Mouse (Mus musculus) adrenal gland, adult 18-20 months (tissue): ENCODE results near the gene Elovl5. TPM values are rescaled to one million over a fixed set of nuclear protein-coding genes. Genes with fewer than 3 reads are reported as not detected.

ENCODE experiments used
- DNase-seq, 2 experiments: peaks; one replicate each; pipeline ENCODE4 v3.0.0; 2021 to 2022; ENCODE audit warnings: low spot score in 2 of 2
- total RNA-seq, 2 experiments: library from RNA; stranded (reverse); gene quantifications; 1 replicate in 1 of 2; 2 replicates in 1 of 2; pipeline ENCODE4 v1.2.3; 2021

Elovl5 gene
- total RNA-seq, 2 experiments from 2014 or later: 618 to 823 TPM

DNA sequence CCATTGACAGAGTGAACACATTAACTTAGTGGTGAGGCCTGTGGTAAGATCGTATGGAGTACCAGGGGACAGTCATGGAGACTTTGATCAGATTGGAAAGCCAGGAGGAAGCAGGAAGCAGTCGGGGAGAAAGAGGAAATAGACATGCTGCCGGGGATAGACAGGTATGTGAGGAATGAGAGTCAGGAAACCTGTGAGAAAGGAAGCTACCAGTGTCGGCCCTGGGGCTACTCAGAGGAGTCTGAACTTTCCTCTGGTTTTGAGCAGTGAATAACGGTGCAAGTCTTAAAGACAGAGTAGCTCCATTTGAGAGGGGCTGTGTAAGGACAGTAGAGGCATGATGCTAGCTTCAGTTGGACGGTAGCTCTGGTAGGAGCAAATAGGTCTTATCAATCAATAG is 10.3 kb downstream of the Elovl5 start:
- no peak for DNase-seq

DNA sequence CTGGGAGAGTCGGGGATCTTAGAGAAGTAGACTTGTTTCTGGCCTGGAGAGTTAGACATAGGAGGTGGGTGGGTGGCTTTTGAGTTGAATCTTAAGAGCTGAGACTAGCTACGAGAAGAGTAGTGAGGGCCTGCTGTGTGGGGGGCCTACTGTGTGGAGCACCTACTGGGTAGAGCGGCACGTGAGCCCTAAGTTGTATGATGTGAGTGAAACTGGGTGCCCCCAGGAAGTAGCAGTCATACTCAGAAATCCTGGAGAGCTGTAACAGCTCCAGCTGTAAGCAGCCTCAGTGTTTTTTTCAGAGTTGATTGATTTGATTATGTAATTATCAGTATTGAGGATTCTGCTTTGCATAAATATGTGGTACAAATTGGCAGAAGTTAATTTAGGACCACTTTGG is 11.6 kb downstream of the Elovl5 start:
- no peak for DNase-seq

DNA sequence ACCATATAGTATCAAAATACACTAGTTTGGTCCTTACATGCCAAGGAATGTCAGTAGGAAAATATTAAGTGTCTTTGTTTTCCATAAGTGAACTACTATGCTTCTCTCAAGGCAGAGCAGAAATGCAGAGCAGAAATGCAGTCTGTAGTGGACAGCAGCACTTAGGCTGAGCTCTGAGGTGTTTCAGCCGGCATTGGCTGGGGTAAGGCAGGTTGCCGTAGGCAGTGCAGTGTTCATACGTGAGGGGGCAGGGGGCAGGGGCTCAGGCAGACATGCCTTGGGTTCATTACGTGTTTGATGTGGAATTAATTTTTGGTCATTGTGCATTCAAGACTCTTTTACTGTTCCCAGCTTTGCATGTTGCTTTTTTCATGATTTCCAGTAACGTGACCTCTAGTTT is 12.1 kb downstream of the Elovl5 start:
- no peak for DNase-seq

DNA sequence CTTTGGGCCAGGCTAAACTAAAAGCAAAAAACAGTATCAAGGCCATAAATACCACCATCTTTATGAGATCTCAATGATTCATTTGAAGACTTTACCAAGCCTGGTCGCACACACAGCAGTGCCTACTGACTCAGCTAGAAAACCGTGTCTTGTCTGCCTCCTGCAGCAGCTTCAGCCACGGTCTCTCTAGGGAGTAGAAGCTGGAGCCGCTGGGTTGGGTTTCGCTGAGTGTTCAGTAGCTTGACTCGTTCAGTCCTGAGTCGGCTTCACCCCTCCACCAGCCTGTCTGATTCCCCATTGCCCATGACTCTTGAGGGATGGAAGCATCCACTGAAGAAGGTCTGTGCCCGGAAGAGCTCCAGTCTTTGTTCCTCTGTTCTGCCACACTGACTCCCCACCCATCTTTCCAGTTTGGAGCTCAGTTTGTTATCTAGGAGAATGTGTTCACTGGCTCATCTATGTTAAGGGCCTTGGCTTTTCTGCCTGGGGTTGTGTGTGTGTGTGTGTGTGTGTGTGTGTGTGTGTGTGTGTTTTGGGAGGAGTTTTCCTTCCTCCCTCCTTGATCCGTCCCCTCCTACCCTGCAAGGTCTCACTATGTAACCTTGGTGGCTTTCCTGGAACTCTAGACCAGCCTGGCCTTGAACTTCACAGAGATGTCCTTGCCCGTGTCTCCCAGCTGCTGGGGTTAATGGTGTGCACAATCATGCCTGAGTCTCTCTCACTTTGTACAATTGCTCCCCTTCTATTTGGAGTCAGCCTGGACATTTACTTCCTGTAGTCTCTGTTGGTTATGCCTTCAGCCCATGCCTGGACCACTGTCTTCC is 13.1 kb downstream of the Elovl5 start:
- peak in 1 of 2 experiments; percentile 42 for DNase-seq

DNA sequence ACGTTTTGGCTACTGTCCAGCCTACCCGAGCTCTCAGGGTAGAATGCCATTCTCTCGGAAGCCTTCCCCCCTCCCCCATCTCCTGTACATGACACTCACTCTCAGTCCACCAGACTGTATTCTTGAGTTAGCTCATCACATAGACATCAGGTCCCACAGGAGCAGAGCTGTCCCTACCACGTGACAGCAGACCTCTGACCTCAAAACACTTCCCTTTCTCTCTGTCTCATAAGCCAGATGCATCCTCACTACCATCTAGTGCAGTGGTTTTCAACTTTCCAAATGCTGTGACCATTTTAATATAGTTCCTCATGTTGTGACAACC is 13.7 kb downstream of the Elovl5 start:
- no peak for DNase-seq

DNA sequence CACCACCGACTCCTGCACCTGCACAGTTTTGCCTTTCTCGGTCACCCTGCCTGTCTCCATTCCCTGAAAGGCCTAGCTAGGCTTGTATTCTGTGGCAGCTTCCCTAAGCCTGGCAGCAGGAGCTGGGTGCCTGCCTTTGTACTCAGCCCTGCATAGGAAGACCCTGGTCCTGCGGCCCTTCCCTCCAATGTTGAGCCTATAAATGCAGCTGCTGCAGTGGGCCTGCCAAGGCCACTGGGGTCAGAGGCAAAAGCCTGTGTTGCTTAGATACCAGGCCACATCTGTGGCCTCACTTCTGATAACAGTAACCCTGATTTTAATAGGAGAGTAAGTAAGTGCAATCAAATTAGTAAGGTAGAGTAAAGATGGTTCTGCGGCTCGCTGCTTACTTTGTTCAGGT is 14.6 kb downstream of the Elovl5 start:
- DNase-seq: no peak

DNA sequence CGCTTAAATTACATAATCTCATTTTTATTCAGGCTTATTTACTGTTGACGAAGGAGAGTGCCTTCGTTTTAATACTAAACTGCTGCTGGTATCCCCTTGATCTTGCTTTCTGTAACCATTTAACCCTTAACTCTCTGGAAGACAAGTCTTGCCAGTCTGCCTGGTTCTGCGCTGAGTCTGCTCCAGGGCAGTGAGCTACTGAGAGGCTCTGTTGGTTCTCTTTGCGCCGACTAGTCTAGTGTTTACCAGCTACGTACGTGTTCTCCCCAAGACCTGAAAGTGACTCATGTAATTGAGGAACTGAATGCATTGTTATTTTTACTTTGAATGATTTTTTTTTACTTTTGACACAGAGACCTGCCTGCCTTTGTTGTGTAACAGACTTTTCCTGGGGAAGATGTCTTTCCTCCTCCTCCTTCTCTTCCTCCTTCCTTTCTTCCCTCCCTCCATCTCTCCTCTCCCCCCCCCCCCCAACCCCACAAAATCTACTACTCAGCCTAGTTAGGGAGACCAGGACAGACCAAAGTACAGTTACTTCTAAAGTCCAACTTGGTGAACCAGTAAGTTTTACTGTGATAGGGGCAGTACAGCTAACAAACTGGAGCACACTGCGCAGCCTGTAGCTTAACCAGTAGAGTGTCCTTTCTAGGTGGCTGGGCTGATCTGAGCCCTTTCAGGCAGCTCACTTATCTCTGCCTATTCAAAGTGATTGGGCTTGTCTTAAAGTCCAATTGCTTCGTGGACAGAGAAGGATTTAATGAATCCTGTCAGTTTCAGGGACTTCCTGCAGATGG is 18.9 kb downstream of the Elovl5 start:
- no peak for DNase-seq

DNA sequence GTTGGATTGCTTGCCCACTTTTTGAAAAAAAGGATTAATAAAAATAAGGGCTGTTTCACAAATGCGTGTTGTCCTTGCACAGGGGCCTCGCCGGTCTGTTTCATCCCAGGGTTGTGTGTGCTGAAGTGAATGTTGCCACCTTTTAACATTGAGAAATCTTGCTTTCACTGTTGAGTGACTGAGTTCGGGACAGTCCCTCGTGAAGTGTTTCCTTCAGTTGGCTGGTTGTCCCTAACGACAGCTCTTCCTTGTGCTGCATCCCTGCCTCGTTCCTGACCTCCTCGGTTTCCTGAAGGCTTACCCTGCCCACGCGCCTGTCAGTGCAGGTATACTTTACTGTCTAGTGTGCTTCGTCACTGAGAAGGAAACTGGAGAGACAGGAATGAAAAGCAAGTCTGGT is 20.7 kb downstream of the Elovl5 start:
- no peak for DNase-seq

DNA sequence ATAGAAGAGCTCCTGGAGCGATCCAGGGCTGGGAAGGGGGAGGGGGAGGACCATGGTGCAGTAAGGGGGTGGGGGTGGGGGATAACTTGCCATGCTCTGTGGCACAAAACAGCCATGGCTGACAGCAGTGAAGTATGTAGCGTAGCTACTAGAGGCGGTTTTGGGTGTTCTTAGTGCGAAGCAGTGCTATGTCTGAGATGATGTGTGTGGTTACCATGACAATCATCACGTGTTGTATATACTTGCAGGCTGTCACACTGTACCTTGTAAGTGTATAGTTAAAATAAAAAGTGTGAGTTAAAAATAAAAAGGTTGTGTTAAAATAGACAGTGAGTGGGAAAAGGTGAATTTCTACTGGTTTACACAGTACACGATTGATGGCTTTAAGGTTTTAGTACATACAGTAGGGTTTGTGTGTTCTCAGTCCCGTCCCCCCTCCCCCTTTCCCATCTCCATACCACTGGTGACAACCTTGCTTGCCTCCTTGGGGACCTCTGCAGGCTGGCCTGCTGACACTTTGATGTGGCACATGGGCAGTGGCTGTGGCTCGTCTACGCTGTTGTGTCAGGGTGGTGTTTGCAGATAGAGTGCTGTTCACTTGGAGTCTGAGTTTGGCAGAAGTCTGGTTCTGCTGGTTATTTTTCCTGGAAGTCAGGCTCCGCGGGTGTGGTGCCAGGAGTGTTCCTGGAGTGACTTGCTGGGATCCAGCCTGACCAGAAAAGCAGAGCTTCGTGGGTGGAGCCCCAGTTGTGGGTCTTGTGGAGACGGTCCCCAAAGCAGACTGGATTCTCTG is 21.8 kb downstream of the Elovl5 start:
- DNase-seq: no peak

DNA sequence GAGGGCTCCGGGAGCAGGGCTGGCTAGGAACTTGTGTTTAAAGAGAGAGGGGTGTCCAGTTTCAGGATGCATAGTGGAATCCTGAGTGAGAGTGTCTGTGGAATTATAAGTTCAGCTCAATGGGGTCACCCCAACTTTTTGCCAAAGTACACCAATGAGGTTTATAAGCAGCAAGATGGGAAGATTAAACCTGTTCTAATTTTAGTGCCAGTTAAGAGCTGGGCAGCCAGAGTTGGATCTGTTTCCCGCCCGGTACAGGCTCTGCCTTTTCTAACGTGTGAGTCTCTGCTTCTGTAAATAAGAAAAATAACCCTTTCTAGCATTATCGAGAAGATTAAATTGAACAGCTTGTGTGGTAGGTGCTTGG is 22.4 kb downstream of the Elovl5 start:
- DNase-seq: no peak

DNA sequence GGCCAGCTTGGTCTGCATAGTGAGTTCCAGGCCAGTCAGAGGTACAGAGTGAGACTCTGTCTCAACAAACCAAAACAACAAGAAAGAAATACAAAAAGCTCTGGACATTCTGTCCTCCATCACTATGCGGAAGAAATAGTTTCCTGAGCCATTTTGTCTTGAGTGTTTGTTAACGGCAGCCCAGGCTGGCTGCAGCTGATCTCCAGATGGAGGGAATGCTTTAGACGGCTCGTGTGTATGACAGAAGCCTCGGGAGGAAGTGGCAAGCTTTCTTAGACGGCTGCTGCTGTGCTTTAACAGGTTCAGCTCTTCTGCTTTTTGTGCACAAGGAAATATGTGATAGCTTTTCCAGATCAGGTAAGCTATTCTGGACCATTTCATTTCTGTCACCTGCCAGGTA is 23.9 kb downstream of the Elovl5 start:
- no peak for DNase-seq

DNA sequence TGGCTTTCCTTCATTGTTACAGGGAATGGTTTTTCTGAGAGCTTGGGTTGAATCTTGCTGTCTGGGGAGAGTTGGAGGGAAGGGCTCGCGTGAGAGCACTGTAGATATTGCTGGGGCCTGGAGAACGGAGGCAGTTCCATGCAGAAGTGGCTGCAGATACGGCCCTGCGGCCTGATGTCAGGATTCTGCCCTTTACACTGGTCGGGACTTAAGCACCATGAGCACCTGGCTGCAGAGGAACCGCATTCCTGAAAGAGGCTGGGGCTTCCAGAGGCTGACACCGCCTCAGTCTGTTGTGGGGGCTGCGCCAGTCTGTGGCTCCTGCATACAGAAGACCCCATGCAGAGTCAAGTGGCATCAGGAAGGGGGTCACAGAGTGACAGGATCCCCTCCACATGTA is 24.7 kb downstream of the Elovl5 start:
- no peak for DNase-seq

DNA sequence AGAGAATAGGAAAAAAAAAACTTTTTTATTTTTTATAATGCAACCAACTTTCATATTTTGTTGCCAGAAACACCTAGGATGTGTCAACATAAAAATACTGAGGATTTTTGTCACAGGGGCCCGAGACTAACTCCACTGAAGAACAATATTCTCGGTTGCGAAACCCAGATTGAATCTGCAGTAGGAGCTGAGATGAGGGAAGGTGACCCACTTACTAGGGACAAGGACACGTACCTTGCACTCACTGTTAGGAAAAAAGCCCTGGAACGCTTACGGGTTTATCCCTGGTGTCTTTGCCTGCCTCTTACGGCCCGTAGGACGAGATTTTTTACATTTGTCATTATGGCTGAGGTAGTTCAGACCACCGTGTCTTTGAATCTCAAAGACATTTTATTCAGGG is 25.2 kb downstream of the Elovl5 start:
- no peak for DNase-seq

DNA sequence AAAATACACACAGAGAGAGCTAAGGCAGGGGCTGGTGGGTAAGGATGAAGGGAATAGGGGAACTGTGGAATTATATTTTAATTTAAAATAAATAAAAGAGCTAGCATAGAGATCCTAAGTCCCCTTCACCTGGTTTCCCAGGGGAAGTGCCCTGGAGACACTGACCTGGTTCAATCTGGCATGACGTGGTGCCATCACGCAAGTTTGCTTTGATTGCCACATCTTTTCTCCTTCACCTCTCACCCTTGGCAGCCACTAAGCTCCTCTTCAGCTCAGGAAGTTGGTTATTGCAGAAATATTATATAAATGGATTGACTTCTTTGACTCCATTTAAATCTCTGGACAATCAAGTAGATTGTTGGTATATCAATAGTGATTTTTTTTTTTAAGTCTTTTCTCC is 26.2 kb downstream of the Elovl5 start:
- DNase-seq: no peak

DNA sequence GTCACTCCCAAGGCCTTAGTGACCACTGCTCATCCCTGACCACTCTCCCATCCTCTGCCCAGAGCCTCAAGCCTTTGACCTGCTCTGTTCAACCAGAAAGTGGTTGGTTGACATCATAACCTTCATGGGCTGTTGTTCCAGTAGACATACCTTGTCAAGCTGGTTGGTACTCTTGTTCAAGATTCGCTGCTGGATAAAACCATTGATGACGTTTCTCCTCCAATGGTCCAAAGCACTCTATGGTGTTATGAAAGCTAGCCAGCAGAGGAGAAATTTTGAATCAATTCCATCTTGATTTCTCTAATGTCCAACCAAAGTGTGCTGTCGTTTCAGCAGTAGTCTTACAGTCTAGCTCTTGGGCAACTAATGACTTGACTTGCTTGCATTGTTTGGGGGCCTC is 27.0 kb downstream of the Elovl5 start:
- no peak for DNase-seq

DNA sequence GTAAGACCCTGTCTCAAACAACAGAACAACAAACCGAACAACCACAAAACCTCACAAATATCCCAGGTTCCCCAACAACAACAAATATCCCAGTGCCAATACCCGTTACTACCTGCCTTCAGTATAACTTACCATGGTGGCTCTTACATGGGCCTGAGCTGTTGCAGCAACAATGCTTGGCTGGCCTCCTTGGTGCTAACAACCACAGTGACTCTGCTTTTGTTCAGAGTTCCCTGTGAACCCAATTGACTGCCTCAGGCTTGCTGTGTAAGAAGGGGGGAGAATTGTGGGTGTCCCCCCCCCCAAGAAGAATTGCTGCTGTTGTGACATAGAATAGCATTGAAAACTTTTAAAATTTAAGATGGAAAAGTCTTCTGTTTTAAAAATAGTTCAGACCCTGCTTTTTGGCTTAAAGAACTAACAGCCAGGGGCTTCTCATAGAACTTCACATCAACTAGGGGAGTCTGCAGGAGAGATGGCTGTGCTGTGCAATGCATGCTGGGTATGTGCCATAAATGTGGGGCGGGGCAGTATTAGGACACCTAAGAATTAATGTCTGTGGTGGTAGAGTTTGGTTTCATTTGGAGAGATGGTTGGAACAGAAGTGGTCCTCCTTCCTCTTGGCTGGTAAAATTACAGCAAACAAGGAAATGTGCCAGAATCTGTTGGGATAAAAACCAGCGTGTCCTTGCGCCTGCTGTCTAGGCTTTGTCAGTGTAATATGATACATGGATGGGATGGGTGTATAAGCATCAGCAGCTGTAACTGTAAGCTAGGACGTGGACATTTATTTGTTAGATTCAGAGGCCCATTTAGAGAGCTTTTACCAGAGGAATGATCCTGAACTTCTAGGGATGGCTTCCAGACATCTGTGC is 28.9 kb downstream of the Elovl5 start:
- no peak for DNase-seq

DNA sequence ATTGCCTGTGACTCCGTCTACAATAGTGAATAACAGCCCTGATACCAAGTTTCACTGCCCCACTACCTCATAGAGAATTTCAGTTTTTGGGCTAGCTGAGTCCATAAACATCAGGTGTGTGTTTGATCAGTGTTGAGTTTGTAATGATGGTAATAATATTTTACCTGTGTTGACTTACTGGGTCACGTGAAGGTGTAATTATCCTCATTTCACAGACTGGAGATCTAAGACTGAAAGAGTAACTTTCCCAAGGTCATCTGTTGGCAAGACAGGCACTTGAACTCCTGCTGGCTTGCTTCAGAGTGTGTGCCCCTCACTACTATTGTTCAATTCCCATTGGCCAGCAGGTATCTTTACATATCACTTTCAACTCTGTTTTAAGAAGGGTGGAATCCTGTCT is 31.1 kb downstream of the Elovl5 start:
- no peak for DNase-seq

DNA sequence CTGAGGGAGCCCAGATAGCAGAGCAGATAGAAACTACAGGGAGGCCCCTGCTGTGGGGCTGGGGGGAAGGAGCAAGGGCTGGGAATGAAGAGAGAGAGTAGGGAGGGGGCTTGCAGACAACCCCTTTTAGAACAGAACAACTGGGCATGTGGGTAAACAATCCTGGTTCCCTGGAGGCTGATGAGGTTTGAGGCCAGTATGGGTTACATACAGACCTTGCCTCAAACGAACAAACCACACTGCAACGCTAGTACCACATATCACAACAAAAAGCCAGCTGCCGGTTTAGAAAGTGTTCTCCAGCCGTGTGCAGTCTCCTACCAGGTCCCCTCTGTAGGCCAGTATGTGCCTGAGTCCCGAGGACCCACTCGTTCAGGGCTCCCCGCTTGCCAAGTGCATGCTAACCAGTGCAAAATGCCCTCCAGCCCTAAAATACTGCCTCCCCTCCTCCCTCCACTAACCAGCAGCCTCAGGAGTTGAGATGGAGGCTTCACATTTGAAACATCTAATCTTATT is 32.6 kb downstream of the Elovl5 start:
- no peak for DNase-seq

DNA sequence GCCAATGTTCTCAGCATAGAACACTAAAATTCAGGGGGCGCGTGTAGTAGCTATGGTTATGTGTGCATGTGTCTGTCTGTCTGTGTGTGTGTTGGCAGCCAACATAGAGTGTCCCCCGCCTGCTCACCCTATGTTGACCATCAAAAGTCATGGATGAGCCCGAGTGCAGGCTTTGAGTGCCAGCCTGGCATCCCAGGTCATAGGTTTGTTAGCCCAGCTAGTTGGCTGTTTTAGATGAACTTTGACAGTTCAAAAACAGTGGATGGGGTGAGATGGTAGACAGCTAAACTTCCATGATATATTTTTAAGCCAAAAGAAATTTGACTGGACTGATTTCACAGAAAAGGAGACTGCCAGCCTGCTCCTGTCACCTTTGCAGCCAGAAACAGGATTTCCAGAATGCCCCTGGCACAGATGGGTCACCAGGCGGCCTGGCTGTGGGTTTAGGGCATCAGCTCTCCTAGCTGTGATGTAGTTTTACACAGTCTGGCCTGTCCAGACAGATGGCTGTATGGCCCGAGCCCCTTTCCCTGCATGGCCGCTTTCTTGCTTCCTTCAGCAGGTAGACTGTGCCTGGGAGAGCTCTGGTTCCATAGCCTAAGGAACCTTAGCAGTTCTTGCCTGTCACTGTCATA is 33.8 kb downstream of the Elovl5 start:
- DNase-seq: no peak

DNA sequence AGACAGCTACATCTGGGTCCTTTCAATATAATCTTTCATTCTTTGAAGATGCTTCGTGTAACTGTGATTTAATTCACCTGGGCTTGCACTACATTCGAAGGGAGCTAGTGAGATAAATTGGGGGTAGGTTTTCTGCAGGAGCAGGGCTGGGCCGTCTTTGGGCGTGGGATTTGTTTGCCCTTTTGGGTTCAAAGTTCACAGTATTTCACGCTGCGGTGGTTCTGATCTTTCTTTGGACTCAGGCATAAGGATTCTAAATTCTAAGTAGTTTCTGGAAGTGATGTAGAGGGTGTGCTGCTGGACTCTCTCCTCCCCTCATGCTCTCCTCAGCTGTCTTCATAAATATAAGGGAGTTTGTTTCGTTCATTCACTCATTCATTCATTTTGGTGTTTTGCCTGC is 34.8 kb downstream of the Elovl5 start:
- no peak for DNase-seq
